Mouse (Mus musculus) layer of hippocampus, postnatal 14 days (tissue): ENCODE measurements around the gene Vamp5. TPM values are rescaled to one million over a fixed set of nuclear protein-coding genes. Genes with fewer than 3 reads are reported as not detected.
A peak's percentile ranks its signal among the peaks of the same experiment; 100 is the strongest.

ENCODE experiments used
- DNase-seq, 2 experiments: peaks; one replicate each; pipeline ENCODE4 v3.0.0; 2021 to 2022; ENCODE audit warnings: low spot score in 2 of 2, mixed read lengths in 1 of 2
- long read RNA-seq, 2 experiments: library from polyadenylated mRNA; stranded (forward); transcript quantifications; one replicate each; pipeline ENCODE4 v2.0.0; 2021
- total RNA-seq, 2 experiments: library from RNA; stranded (reverse); gene quantifications; 2 replicates each; pipeline ENCODE4 v1.2.3; 2021

Gene Vamp5
- total RNA-seq = 1 to 10 TPM; 3.7 to 4.2 TPM
- long read RNA-seq, experiment 1, partial matches to known transcripts = 0 of 3 reads
- long read RNA-seq, experiment 1, other reads (novel, unspliced or antisense) = 1 of 3 reads
- long read RNA-seq, experiment 2, transcript Vamp5-202 (3 exons, 623 nt) = major isoform, 6 of 6 reads
- long read RNA-seq, experiment 2, partial matches to known transcripts = 0 of 6 reads
- long read RNA-seq, experiment 2, other reads (novel, unspliced or antisense) = 0 of 6 reads

DNA sequence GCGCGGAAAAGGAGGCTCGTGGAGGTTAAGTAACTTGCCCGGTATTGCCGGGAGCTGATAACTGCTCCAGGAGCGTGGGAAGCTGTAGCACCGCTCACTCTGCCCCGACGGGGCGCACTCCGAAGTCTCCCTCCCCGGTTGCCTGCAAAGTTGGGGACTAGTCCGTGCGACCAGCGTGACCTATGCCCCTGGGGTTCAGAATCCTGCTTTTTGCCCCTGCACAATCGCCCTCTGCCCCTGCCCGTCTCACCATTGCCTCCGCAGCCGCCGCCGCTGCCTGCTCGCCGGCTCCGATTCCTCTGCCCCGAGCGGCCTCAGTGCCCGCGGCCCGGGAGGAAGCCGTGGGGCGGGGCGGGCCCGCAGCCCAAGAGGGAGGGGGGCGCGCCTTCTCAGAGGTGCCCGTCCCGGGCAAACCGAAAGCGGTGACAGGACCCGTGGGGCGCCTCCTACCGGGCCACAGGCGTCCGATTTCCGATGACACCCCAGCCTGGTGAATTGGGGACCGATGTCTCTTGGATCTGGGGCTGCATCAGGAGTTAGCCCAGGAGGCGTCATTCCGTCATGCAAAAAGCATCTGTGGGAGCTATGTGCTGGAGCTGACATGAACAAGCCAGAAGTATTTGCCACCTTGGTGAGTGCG lies at the start of gene Vamp5:
Gene Vamp5 (minus strand): TSS at position 338 of the 640 bp plus-strand sequence.
- DNase-seq = peak; percentile 40 to 51

DNA sequence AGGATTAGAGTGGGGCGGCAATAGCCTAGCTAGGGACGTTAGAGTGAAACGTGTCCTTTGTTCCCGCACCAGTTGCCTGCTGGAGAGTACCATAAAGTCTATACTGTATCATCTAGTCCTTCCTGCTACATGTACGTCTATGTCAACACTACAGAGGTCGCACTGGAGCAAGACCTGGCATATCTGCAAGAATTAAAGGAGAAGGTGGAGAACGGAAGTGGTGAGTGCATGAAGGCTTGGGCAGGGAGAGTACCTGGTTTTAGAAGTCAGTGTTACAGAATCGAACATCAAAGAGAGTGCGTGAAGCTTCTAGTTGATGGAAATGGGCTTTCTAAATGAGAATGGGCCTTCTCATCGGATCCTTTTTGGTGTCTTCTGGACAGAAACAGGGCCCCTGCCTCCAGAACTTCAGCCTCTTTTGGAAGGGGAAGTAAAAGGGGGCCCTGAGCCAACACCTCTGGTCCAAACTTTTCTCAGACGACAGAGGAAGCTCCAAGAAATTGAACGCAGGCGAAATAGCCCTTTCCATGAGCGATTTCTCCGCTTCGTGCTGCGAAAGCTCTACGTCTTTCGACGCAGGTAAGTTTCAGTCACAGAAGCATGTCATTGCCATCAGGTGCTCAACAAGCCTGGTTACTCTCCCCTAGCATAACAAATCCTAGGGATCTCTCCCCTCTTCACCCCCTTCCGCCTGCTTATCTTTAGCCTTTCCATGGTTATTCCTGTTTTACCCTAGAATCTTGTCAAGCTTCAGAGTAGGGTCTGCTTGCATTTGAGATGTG lies 49.0 kb upstream of the Vamp5 start:
- no peak for DNase-seq

DNA sequence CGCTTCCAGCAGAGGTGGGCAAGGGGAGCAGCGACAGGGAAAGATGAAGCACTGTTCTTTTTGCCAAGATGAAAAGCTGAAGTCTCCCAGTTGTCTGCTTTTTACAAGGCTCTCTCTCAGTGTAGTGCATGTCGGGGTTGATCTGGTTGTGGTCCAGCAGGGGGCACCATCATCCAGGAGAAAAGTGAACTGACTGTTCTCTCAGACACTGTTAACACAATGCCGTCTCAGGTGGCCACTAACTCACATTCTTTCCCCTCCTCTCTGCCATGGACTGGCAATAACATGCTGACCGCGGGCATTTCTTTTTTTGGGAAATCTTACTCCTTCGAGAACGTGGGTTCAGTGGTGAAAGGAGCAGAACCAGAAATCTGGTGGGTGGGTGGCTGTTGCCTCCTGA lies 47.8 kb upstream of the Vamp5 start:
- peak; percentile 69 to 84 for DNase-seq

DNA sequence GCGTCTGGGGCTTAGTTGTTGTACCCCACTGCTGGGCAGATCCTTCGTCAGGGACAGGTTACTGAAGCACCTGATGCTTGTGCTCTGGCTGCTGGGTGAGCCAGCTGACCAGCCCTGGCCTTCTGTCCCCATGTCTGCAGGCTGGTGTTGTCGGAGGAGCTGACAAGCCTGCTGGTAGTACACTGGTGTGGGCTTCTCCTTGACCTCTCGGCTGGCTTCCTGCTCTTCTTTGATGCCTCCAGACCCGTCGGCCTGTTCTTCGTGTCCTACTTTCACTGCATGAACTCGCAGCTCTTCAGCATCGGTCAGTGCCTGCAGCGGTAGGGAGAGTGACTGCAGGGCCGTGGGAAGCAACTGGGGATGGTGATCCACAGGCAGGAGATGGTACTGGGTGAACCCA lies 45.4 kb upstream of the Vamp5 start:
- DNase-seq = no peak

DNA sequence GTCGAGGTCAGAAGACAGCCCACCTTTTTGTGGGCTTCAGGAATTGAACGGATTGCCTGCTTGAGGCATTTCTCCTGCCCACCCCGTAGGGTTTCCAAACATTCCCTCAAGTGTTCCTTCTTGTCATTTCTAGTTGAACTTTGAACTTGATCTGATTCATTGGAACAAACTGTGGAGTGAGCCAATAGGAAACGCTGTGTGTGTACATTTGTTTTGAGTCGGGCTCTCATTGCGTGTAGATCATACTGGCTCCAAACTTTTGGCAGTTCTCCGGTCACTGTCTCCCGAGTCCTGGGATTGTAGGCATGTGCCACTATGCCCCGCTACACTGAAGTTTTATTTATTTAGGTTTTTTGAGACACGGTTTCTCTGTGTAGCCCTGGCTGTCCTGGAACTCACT lies 40.6 kb upstream of the Vamp5 start:
- no peak for DNase-seq

DNA sequence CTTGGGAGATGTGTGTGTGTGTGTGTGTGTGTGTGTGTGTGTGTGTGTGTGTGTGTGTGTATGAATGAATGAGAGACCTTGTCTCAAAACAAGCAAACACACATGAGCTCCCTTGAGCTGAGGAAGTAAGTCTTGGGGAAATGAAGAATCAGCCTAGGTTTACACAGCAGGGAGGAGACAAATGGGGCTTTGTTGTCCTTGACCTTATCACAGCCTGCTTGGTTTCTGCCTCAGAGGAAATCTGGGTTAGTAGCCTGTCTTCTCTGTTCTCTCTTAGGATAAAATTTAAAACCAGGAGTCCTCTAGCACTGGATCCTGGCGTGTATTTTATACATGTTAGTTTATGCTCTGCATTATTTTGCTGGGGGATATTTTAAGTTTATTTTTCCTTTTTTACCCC lies 39.5 kb upstream of the Vamp5 start:
- DNase-seq = no peak

DNA sequence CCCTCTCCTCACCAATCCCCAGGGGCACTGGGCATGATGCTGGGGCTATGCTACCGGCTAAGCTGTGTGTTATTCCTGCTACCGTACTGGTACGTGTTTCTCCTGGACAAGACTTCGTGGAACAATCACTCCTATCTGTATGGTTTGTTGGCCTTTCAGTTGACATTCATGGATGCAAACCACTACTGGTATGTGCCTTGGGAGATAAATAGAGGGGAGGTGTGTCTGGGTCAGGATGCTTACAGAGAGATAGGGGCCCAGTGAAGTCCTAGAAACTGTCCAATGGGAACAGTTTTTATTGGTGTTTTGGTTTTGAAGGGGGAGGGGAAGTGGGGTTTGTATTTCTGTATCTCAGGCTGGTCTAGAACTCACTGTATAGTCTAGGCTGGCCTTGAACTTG lies 38.0 kb upstream of the Vamp5 start:
- DNase-seq = no peak

DNA sequence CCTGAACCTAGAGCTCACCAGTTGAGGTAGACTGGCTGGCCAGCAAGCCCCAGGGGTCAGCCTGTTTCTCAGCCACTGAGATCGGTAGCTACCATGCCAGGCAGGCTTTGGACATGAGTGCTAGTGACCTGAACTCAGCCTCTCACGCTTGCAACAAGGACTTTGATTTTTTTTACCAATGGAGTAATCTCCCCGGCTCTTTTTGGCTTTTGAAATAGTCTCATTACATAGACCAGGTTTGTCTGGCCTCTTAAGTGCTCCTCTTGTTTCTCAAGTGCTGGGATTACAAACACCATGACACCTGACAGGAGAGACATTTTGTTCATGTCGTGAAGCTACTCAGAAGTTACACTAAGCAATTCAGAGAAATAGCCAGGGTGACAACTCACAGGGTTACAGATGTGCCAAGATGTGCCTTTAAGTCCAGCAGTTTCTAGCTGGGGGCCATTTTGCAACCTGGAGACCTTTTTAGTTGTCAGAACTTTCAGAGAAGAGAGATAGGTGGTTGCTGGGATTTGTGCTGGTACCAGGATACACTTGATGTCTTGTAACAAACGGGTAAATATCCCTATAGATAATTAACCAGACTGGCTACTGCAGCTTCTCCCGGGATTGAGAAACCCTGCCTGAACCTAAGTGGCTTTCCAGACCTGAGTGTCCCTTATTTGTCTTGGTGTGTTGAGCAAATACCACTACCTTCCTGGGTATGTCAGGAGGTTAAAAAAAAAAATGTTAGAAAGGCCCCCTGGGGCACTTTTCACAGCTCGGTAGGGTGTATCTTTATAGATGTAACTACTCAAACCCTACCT lies 35.9 kb upstream of the Vamp5 start:
- DNase-seq = no peak

DNA sequence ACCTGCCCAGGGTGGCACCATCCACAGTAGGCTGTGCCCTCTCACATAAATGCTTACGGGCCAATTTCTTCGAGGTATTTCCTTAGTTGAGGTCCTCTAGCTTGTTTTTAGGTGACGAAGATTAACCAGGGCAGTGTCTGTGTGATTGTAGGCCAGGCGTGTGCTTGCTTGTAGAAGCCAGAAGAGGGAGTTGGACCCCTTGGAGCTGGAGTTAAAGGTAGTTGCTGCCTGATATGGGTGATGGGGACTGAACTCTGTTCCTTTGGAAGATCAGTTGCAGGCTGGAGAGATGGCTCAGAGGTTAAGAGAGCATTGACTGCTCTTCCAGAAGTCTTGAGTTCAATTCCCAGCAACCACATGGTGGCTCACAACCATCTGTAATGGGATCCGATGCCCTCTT lies 34.9 kb upstream of the Vamp5 start:
- no peak for DNase-seq

DNA sequence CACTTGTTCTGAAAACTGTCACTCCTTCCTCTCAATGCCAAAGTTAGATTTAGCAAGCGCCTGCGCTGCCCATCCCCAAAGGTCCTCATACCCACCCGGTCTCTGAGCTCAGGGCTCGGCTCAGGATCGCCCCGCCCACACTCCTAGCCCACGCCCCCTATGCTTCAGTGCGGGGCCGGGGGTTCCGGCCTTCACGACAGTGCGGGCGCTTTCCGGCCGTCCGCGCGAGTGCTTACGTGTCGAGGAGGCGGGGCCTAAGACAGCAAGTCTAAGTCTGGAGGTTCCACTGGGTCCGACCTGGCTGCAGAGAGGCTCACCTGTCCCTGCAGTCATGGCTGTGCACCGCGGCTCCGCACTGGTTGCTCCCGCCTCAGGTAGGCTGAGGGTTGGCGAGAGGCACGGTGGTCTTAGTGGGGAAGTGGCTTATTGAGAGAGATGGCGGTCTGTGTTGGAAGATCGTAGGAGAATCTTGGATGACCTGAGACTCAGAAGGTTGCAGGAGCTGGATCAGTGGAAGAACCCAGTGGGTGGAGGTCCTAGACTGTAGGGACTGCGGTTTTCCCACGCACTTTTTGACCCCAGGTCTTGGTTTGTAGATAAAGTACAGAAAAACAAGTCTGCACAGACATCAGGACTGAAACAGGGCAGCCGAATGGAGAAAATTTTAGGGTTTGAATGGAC lies 33.9 kb upstream of the Vamp5 start, which contains the start of gene Ggcx:
Gene Ggcx (plus strand): TSS at position 233 of the 681 bp plus-strand sequence.
- DNase-seq = peak; percentile 86 to 92

DNA sequence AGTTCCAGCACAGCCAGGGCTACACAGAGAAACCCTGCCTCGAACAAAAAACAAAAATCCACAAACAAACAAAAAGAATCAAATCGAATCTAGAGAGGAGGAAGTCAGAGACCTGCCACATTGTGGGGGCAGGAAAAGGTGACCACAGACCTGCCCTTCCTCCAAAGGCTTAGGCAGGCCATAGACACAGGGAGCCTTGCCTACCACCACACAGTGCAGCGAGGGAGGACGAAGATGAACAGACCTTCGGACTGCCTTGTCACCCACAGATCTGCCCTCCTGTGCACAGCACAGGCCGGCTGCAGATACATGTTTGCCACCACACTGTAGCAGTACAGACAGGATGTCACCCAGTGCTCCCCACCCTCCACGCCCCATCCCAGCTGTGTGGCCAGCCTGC lies 30.2 kb upstream of the Vamp5 start:
- no peak for DNase-seq

DNA sequence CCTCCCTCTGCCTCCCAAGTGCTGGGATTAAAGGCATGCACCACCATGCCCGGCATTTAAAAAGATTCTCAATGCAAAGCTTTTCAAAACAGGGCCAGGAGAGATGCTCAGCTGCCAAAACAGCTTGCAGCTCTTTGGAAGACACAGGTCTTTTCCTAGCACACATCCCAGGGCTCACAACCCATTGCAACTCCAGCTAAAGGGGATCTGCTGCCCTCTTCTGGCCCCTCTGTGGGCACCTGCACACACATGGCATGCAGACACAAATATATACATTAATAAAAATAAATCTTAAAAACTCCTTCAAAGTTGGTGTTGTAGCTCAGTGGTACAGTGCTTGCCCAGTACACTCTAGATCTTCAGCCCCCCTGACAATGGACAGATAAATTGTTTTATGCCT lies 29.7 kb upstream of the Vamp5 start:
- DNase-seq = no peak

DNA sequence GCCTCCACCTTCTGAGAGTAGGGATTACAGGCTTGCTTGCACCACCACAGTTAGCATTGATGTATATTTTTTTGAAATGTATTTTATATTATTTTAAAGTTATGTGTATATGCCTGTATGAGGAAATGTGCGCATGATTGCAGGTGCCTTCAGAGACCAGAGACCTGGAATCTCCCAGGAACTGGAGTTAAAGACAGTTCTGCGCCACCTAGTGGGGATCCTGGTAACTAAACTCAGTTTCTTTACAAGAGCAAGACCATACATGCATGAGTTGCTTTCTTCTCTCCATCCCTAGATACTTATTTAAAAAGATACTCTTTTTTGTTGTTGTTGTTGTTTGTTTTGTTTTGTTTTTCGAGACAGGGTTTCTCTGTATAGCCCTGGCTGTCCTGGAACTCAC lies 29.3 kb upstream of the Vamp5 start:
- DNase-seq = peak in 1 of 2 experiments; percentile 65

DNA sequence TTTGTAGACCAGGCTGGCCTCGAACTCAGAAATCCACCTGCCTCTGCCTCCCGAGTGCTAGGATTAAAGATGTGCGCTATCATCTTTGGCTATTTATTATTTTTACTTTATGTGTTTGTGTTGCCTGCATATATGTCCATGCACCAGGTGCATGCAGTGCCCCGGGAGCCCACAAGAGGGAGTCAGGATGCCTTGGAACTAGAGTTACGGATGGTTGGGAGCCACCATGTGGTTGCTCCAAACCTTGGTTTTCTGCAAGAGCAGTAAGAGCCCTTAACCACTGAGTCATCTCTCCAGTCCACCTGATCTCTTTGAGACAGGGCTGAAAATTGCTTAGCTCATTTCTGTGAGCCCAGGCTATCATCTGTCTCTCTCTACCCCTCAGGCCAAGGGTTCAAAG lies 26.9 kb upstream of the Vamp5 start:
- peak; percentile 75 to 83 for DNase-seq

DNA sequence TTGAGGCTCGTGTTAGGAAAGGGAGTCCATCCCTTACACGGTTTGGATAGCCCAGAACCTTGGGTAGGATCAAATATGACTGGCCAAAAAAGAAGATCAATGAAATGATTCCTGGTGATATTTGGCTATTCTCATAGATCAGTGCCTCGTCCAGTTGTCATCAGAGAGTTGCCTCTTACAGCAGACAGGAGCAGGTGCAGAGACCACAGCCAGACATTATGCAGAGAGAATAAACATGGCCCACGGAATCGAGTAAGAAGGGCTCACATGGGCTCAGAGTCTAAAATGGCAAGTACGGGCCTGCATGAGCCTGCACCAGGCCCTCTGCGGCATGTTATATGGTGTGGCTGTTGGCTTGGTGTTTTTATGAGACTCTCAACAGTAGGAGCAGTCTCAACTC lies 25.1 kb upstream of the Vamp5 start:
- no peak for DNase-seq

DNA sequence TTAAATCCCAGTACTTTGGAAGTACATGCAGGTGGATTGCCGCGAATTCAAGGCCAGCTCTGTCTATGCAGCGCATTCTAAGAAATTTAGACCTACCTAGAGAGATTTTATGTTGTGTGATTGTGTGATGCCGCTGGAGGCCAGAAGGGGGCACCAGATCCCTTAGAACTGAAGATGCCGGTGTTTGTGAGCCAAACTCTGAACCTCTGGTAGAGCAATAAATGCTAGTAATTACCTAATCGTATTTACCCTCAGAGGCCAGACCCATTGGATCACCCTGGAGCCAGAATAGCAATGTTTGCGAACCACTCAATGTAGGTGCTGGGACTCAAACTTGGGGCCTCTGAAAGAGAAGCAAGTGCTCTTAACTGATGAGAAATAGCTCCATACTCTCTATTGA lies 21.6 kb upstream of the Vamp5 start:
- peak; percentile 59 to 75 for DNase-seq

DNA sequence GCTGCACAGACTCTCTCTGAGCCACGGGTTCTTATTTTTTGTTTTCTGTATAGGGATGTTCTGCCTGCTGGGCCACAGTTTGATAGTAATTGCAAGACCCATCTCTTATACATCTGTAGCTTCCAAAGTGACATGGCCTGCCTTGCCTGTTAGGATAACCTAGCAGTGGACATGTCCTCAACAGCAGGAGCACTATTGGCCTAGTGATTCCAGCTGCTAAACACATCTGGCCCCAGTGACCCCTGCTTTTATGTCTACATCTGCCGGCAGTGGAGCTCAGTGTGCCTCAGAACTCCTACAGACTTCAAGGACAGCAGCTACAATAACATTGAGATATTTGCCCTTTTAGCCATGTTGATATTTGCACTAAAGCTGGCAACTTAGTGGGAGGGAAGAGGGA lies 19.7 kb upstream of the Vamp5 start:
- DNase-seq = no peak

DNA sequence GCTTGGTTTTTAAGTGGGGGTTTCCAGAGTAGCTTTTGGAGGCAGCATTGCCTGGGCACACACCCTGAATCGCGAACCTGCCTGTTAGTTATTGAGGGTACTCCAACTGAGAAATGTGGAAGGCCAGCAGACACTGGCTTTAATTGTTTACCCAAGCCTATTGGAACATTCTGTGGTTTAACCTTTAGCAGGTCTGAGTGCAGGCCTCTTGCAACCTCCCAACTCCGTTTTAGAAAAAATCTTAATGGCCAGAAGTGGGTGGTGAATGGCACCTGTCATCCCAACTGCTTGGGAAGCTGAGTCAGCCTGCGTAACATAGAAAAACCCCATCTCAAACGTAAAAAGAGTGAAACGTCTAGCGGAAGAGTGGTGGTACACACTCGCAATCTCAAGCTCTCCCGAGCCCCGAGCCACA lies 16.6 kb upstream of the Vamp5 start:
- no peak for DNase-seq

DNA sequence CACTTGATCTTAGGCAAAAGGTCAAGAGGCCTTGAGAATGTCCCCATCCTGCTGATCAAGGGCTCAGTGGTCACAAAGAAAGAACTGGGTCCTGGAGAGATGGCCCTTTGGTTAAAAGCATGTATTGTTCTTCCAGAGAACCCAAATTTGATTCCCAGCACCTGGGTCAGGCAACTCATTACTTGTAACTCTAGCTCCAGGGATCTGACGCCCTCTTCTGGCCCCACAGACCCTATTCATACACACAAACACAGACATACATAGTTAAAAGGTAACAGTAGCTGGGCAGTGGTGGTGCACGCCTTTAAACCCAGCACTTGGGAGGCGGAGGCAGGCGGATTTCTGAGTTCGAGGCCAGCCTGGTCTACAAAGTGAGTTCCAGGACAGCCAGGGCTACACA lies 12.1 kb upstream of the Vamp5 start:
- DNase-seq = no peak

DNA sequence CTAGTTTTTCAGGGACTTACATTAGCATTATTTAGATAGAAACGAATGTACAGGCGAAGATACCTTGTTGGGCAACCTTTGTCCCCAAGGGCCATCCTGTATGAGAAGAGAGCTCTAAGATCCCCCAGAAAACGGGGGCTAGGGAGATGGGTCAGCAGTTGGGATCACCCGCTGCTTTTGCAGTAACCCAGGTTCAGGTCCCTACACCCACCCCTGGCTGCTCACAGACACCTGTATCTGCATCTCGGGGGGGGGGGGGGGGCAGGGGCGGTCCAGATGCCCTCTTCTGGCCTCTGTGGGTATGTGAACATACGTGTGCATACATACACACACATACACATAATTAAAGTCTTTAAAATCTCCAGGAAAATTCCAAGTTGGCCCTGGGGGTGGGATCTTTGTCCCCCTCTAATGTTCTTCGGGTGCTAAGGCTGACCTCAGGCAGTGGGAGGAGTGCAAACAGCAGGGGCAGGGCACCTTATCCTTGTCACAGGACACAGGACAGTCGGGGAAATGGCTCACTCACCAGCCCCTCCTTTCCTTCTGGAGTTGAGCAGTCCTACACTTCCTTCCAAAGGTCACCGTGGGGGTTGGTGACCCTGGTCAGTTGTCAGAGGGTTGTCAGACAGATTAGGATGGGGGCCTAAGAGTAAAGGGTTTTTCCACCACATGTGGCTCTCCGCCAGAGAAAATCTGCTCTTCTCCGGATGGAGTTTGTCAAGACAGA lies 10.7 kb upstream of the Vamp5 start:
- DNase-seq = no peak
